Mouse (Mus musculus): ENCODE data around the gene Tmsb15l. TPM values are rescaled to one million over a fixed set of nuclear protein-coding genes. Genes with fewer than 3 reads are reported as not detected.
"Not testable (repeated sequence)": the region's sequence is repeated elsewhere in the genome, so short reads cannot be mapped to it uniquely, and the experiment has no call there.

The Tmsb15l gene
- total and polyA plus RNA-seq, 3 experiments, result not detected

GRCm38 (mm10) chrX:136986039-136986438, 9.4 kb upstream of the Tmsb15l start:
- no peaks in the 10 kb centered on the region for H3K9me3 ChIP-seq (replicated peaks; ENCODE audit: insufficient read depth, low read length)
- H3K27me3 ChIP-seq (ENCODE audit: control insufficient read depth in 1 of 2, insufficient read depth in 2 of 2, low read length in 2 of 2), result no peaks in the 10 kb centered on the region
- no peaks in the 10 kb centered on the region for H3K79me2 ChIP-seq (ENCODE audit: control insufficient read depth, insufficient read depth, low read length, poor library complexity)
- no peak overlapping the region for H3K4me3 ChIP-seq (ENCODE audit: control insufficient read depth in 1 of 2, insufficient read depth in 1 of 2, low read depth in 2 of 2, low read length in 2 of 2)
- TF ChIP-seq MXI1 (IDR thresholded peaks at IDR 0.05; ENCODE audit: low read depth, low read length) (peak; percentile 54; the same call in 1 of the 2 replicates), ELF1 (IDR thresholded peaks at IDR 0.05; ENCODE audit: low read depth, low read length) (peak; percentile 37; the same call in 1 of the 2 replicates), KAT2A (conservative IDR thresholded peaks at IDR 0.05; ENCODE audit: low read depth, low read length) (no peak), MAX (IDR thresholded peaks at IDR 0.05; ENCODE audit: low read length) (0 out of 2 replicates have a peak, but pooled peaks have one; percentile 43)
- H3K4me1 ChIP-seq (ENCODE audit: control insufficient read depth in 1 of 2, insufficient read depth in 2 of 2, low read length in 2 of 2), result peaks cover 0 to 5% of the 10 kb centered on the region in 2 experiments; a peak in 1 of 4 replicates
- peak; percentile 55 for DNase-seq (ENCODE audit: low read depth, low spot score)
- no peak overlapping the region for H3K27ac ChIP-seq (ENCODE audit: control insufficient read depth, low read depth, low read length)
- H3K9ac ChIP-seq (ENCODE audit: control insufficient read depth, low read depth, low read length, poor library complexity, severe bottlenecking), result no peak overlapping the region
- no peaks in the 10 kb centered on the region for H3K36me3 ChIP-seq (ENCODE audit: control insufficient read depth in 1 of 2, insufficient read depth in 2 of 2, low read length in 2 of 2)

GRCm38 (mm10) chrX:136978616-136979015, 1.9 kb upstream of the Tmsb15l start:
- Histone ChIP-seq H3K4me3 (ENCODE audit: control insufficient read depth in 1 of 2, insufficient read depth in 1 of 2, low read depth in 2 of 2, low read length in 2 of 2) (no peak overlapping the region), H3K27me3 (ENCODE audit: control insufficient read depth in 1 of 2, insufficient read depth in 2 of 2, low read length in 2 of 2) (peaks cover 0 to under 1% of the 10 kb centered on the region in 2 experiments; a peak in 2 of 4 replicates), H3K27ac (ENCODE audit: control insufficient read depth, low read depth, low read length) (no peak overlapping the region), H3K36me3 (ENCODE audit: control insufficient read depth in 1 of 2, insufficient read depth in 2 of 2, low read length in 2 of 2) (no peaks in the 10 kb centered on the region), H3K9ac (ENCODE audit: control insufficient read depth, low read depth, low read length, poor library complexity, severe bottlenecking) (no peak overlapping the region), H3K4me1 (ENCODE audit: control insufficient read depth in 1 of 2, insufficient read depth in 2 of 2, low read length in 2 of 2) (no peaks in the 10 kb centered on the region), H3K9me3 (replicated peaks; ENCODE audit: insufficient read depth, low read length) (no peaks in the 10 kb centered on the region), H3K79me2 (ENCODE audit: control insufficient read depth, insufficient read depth, low read length, poor library complexity) (no peaks in the 10 kb centered on the region)
- DNase-seq (ENCODE audit: low read depth, low spot score), result peak; percentile 37
- TF ChIP-seq ZC3H11A (IDR thresholded peaks at IDR 0.05; ENCODE audit: low read depth, low read length) (peak; percentile 32), SIN3A (IDR thresholded peaks at IDR 0.05; ENCODE audit: low read length) (no peak), CHD1 (IDR thresholded peaks at IDR 0.05; ENCODE audit: low read depth, low read length) (no peak), POLR2A (IDR thresholded peaks at IDR 0.05; ENCODE audit: control insufficient read depth in 1 of 2, insufficient read depth in 1 of 2, low read depth in 1 of 2, low read length in 2 of 2, poor library complexity in 1 of 2) (no peak), MYB (IDR thresholded peaks at IDR 0.05; ENCODE audit: low read depth, low read length) (no peak), CTCF (IDR thresholded peaks at IDR 0.05 in 2 of 3, conservative IDR thresholded peaks at IDR 0.05 in 1 of 3; ENCODE audit: control insufficient read depth in 1 of 3, insufficient read depth in 1 of 3, low read depth in 2 of 3, low read length in 3 of 3, poor library complexity in 1 of 3, severe bottlenecking in 1 of 3) (peak; percentile 60 to 75 (median 63)), HCFC1 (IDR thresholded peaks at IDR 0.05; ENCODE audit: low read depth, low read length) (no peak), RAD21 (IDR thresholded peaks at IDR 0.05; ENCODE audit: low read depth, low read length) (peak; percentile 58), TCF12 (IDR thresholded peaks at IDR 0.05; ENCODE audit: low read depth, low read length) (no peak), MAFK (IDR thresholded peaks at IDR 0.05; ENCODE audit: borderline replicate concordance, low read depth, low read length) (no peak), KAT2A (conservative IDR thresholded peaks at IDR 0.05; ENCODE audit: low read depth, low read length) (no peak), E2F4 (IDR thresholded peaks at IDR 0.05; ENCODE audit: borderline replicate concordance, low read depth, low read length) (no peak), POLR2AphosphoS5 (IDR thresholded peaks at IDR 0.05; ENCODE audit: borderline replicate concordance, low read depth, low read length) (no peak), MYC (IDR thresholded peaks at IDR 0.05; ENCODE audit: low read depth, low read length) (no peak), SMC3 (IDR thresholded peaks at IDR 0.05; ENCODE audit: low read depth, low read length) (peak; percentile 80), POLR2AphosphoS2 (IDR thresholded peaks at IDR 0.05; ENCODE audit: low read length) (no peak), NRF1 (IDR thresholded peaks at IDR 0.05; ENCODE audit: insufficient read depth, low read depth, low read length, poor library complexity, severe bottlenecking) (no peak), MAZ (IDR thresholded peaks at IDR 0.05; ENCODE audit: low read depth, low read length) (no peak)

- not testable (repeated sequence) for H3K27me3 ChIP-seq (ENCODE audit: control insufficient read depth in 1 of 2, insufficient read depth in 2 of 2, low read length in 2 of 2); H3K36me3 ChIP-seq (ENCODE audit: control insufficient read depth in 1 of 2, insufficient read depth in 2 of 2, low read length in 2 of 2); H3K4me1 ChIP-seq (ENCODE audit: control insufficient read depth in 1 of 2, insufficient read depth in 2 of 2, low read length in 2 of 2); H3K9ac ChIP-seq (ENCODE audit: control insufficient read depth, low read depth, low read length, poor library complexity, severe bottlenecking); H3K4me3 ChIP-seq (ENCODE audit: control insufficient read depth in 1 of 2, insufficient read depth in 1 of 2, low read depth in 2 of 2, low read length in 2 of 2); H3K27ac ChIP-seq (ENCODE audit: control insufficient read depth, low read depth, low read length); H3K79me2 ChIP-seq (ENCODE audit: control insufficient read depth, insufficient read depth, low read length, poor library complexity); DNase-seq (ENCODE audit: low read depth, low spot score); H3K9me3 ChIP-seq (replicated peaks; ENCODE audit: insufficient read depth, low read length)
These were observed 1.3 kb downstream of the Tmsb15l start, which contains the start of gene Tmsb15b2 for GRCm38 (mm10) chrX:136975397-136975796. Gene Tmsb15b2, minus strand, starts transcription at chrX:136975497.
